Mouse (Mus musculus) intestine, postnatal 0 days (tissue): ENCODE results near the gene D930048N14Rik. TPM values are rescaled to one million over a fixed set of nuclear protein-coding genes. Genes with fewer than 3 reads are reported as not detected.
"Not testable (repeated sequence)": the region's sequence is repeated elsewhere in the genome, so short reads cannot be mapped to it uniquely, and the experiment has no call there.

ENCODE experiments used
- ATAC-seq: fragments of 200-750 bp; cut with Nextera tagmentation; 2 replicates; pipeline ENCODE4 v1.8.0; 2017; ENCODE audit warnings: mild to moderate bottlenecking, moderate TSS enrichment, moderate library complexity
- H3K27ac ChIP-seq: fragments of 300-500 bp; sonication (generic); 2 replicates; pipeline ENCODE4 v1.5.1; 2014; ENCODE audit warnings: mild to moderate bottlenecking, low read depth, low read length, moderate library complexity
- H3K27me3 ChIP-seq: fragments of 300-500 bp; sonication (generic); replicated peaks from 2 replicates; pipeline ENCODE4 v1.6.1; 2014; ENCODE audit warnings: low read length, mixed read lengths; ENCODE audit not compliant: control insufficient read depth, insufficient read depth
- H3K36me3 ChIP-seq: fragments of 300-500 bp; sonication (generic); 2 replicates; pipeline ENCODE4 v1.6.1; 2014; ENCODE audit warnings: mild to moderate bottlenecking, moderate library complexity; ENCODE audit not compliant: control insufficient read depth, insufficient read depth
- H3K4me1 ChIP-seq: fragments of 300-500 bp; sonication (generic); replicated peaks from 2 replicates; pipeline ENCODE4 v1.6.1; 2014; ENCODE audit warnings: antibody characterized with exemption, low read length, mixed read lengths; ENCODE audit not compliant: control insufficient read depth, insufficient read depth
- H3K4me2 ChIP-seq: fragments of 300-500 bp; sonication (generic); replicated peaks from 2 replicates; pipeline ENCODE4 v1.6.1; 2014; ENCODE audit warnings: low read depth, mild to moderate bottlenecking, moderate library complexity
- H3K4me3 ChIP-seq: fragments of 300-500 bp; sonication (generic); 2 replicates; pipeline ENCODE4 v1.5.1; 2014; ENCODE audit warnings: low read depth, low read length
- H3K9ac ChIP-seq: fragments of 300-500 bp; sonication (generic); 2 replicates; pipeline ENCODE4 v1.6.1; 2014; ENCODE audit warnings: mild to moderate bottlenecking, low read depth, low read length
- H3K9me3 ChIP-seq: fragments of 300-500 bp; sonication (generic); 2 replicates; pipeline ENCODE4 v1.6.1; 2016; ENCODE audit warnings: mixed run types; ENCODE audit not compliant: control insufficient read depth
- CTCF ChIP-seq: sonication (generic); IDR thresholded peaks from 2 replicates; pipeline ENCODE4 v1.5.1; 2016; ENCODE audit warnings: low read depth, mild to moderate bottlenecking, control low read depth, antibody characterized with exemption, moderate library complexity
- WGBS: fragments of 180-500 bp; shearing (Covaris S2); extraction: QIAGEN DNeasy Blood & Tissue Kit; methylation state at CpG from one replicate; pipeline ENCODE4 v1.1.7; 2014; 5-methylcytosine and 5-hydroxymethylcytosine counted together
- polyA plus RNA-seq: library from polyadenylated mRNA; unstranded; fragments of >200 nt; fragmentation: Nextera tagmentation; extraction: Ambion mirVana; gene quantifications from 2 replicates; pipeline ENCODE4 v1.2.1, GENCODE M21; 2015

D930048N14Rik gene
- polyA plus RNA-seq, 1 experiment from 2014 or later = 1.1 TPM

DNA sequence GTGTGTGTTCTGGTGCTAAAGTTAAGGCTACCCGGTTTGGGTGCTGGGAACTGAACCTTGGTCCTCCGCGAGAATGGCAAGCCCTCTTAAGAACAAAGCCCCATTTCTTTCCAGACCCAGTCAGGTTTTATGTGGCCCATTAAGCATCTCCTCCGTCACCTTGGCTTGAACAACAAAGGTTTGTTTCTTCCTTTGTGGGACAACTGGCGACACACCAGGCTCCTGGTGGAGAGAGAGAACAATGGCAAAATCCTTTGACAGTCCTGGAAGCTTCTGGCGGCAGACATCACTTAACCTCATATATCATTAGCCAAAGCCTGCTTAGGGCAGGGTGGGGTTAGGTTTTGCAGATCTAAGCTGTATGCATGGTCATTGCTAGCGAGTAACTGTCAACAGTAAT, 11.9 kb downstream of the D930048N14Rik start:
- H3K9me3 ChIP-seq = no peaks in the 10 kb centered on the region
- no peak for ATAC-seq
- H3K27ac ChIP-seq = no peak overlapping the region
- no peaks in the 10 kb centered on the region for H3K27me3 ChIP-seq
- no peak overlapping the region for H3K4me3 ChIP-seq
- TF ChIP-seq CTCF = no peak
- WGBS = 78% methylated on average over 7 of the region's 7 CpGs
- no peak overlapping the region for H3K4me2 ChIP-seq
- no peak overlapping the region for H3K9ac ChIP-seq
- no peaks in the 10 kb centered on the region for H3K4me1 ChIP-seq
- no peaks in the 10 kb centered on the region for H3K36me3 ChIP-seq

DNA sequence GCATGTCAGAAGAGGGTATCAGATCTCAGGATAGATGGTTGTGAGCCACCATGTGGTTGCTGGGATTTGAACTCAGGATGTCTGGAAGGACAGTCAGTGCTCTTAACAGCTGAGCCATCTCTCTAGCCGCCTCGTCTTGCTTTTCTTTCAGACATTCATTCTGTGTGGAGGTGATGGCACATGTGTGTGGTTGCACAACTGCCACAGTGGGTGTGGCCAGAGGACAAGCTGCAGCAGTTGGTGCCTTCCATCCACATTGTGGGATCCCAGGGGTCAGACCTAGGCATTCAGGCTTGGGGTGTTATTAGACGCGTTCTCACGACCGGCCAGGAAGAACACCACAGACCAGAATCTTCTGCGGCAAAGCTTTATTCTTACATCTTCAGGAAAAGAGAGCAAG, 14.0 kb downstream of the D930048N14Rik start:
- H3K9ac ChIP-seq, H3K9me3 ChIP-seq, ATAC-seq, H3K36me3 ChIP-seq, H3K27me3 ChIP-seq, H3K27ac ChIP-seq, H3K4me2 ChIP-seq, H3K4me1 ChIP-seq, H3K4me3 ChIP-seq: not testable (repeated sequence)
- 89% methylated on average over 7 of the region's 7 CpGs for WGBS

DNA sequence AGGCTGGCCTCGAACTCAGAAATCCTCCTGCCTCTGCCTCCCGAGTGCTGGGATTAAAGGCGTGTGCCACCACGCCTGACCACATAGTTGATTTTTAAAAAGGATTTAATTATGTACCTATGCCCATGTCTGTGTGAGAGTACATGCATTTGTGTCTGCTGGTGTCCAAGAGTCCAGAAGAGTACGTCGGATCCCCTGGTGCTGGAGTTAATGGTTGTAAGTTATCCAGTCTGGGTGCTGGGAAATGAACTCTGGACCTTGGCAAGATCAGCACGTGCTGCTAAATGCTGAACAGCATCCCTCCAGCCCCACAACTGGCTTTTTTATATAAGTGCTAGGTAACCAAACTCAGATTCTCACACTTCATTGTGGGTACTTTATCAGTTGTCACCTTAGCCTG, 20.1 kb downstream of the D930048N14Rik start:
- Histone ChIP-seq H3K27ac (no peak overlapping the region), H3K4me3 (no peak overlapping the region), H3K9ac (no peak overlapping the region), H3K36me3 (no peaks in the 10 kb centered on the region), H3K9me3 (no peaks in the 10 kb centered on the region), H3K4me1 (no peaks in the 10 kb centered on the region), H3K4me2 (no peak overlapping the region), H3K27me3 (no peaks in the 10 kb centered on the region)
- ATAC-seq = no peak
- 85% methylated on average over 7 of the region's 7 CpGs for WGBS
- TF ChIP-seq CTCF = no peak

DNA sequence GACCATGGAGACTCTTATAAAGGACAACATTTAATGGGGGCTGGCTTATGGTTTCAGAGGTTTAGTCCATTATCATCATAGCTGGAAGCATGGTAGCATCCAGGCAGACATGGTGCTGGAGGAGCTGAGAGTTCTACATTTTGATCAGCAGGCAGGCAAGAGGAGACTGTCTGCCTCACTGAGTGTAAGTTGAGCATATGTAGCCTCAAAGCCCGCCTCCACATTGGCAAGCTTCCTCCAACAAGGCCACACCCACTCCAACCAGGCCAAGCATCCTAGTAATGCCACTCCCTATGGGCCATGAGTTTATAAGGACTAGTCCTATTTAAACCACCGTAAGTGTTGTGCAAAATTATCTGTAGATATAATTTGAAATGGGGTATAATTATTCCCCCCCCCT, 20.6 kb downstream of the D930048N14Rik start:
- Histone ChIP-seq H3K27me3 (no peaks in the 10 kb centered on the region), H3K4me3 (no peak overlapping the region), H3K4me2 (no peak overlapping the region), H3K4me1 (no peaks in the 10 kb centered on the region), H3K9ac (no peak overlapping the region), H3K9me3 (no peaks in the 10 kb centered on the region), H3K27ac (no peak overlapping the region), H3K36me3 (no peaks in the 10 kb centered on the region)
- 0 out of 2 replicates have a peak, but pooled peaks have one; percentile 13 for ATAC-seq
- no peak for TF ChIP-seq CTCF
- 64% methylated on average over 2 of the region's 2 CpGs for WGBS

DNA sequence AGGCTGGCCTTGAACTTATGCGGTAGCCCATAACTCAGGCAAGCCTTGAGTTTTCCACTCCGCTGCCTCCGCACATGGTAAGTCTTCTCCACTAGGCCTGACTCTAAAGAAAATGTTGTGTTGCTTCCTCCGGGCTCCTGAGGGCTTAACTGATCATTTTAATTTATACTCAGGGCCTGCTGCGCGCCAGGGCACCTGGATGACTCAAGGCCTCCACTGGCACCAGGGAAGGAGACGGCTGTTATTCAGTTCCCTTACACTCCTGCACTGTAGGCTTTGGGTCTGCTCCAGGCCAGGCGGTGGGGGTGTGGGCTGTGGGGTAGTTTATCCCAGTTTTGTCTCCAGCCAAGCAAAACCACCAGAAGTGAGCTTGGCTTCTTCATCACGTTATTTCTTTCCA, 22.5 kb downstream of the D930048N14Rik start:
- WGBS = 84% methylated on average over 9 of the region's 9 CpGs
- TF ChIP-seq CTCF = no peak
- Histone ChIP-seq H3K27me3 (no peaks in the 10 kb centered on the region), H3K27ac (no peak overlapping the region), H3K36me3 (no peaks in the 10 kb centered on the region), H3K4me2 (no peak overlapping the region), H3K4me3 (no peak overlapping the region), H3K9me3 (no peaks in the 10 kb centered on the region), H3K9ac (no peak overlapping the region), H3K4me1 (no peaks in the 10 kb centered on the region)
- ATAC-seq = no peak

DNA sequence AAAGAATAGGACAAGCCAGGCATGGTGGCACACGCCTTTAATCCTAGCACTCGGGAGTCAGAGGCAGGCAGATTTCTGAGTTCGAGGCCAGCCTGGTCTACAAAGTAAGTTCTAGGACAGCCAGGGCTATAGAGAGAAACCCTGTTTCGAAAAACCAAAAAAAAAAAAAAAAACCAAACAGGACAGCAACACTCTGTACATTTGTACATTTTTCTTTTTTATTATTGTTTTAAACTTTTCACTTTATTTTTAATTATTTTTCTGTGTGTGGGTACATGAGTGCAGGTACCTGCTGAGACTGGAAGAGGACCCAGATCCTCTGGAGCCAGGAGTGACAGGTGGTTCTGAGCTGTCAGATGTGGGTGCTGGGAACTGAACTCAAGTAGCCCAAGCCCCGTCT, 24.6 kb downstream of the D930048N14Rik start:
- H3K27ac ChIP-seq = no peak overlapping the region
- no peak overlapping the region for H3K4me2 ChIP-seq
- no peak for TF ChIP-seq CTCF
- no peaks in the 10 kb centered on the region for H3K36me3 ChIP-seq
- H3K4me3 ChIP-seq = no peak overlapping the region
- H3K9me3 ChIP-seq = no peaks in the 10 kb centered on the region
- ATAC-seq = no peak
- H3K27me3 ChIP-seq = no peaks in the 10 kb centered on the region
- no peak overlapping the region for H3K9ac ChIP-seq
- WGBS = 77% methylated on average over 5 of the region's 5 CpGs
- H3K4me1 ChIP-seq = no peaks in the 10 kb centered on the region

DNA sequence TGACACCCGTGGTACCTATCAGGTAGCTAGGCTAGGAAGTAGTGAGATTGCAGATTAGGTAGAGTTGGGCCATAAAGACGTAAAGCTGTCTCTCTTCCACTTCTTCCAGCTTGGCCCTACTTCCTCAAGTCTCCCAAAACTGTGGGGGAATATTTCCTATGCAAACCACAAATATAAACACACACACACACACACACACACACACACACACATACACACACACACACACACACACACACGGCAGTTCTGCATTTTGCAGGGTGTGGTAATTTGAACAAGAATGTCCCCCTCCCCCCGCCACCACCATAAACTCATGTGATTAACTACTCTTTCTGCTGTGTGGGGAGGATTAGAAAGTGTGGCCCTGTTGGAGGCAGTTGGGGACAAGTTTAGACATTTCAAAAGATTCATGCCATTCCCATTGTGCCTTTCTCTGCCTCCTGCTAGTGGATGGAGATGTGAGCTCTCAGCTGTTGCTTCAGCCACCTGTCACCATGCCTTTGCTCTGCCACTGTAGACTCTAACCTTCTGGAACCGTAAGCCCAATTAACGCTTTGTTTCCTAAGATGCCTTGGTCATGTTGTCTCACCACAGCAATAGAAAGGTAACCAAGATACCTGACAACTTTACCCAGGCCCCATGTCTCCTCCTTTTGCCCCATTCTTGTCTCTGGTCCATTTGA, 27.1 kb downstream of the D930048N14Rik start:
- H3K36me3 ChIP-seq = no peaks in the 10 kb centered on the region
- no peaks in the 10 kb centered on the region for H3K9me3 ChIP-seq
- no peak overlapping the region for H3K4me2 ChIP-seq
- ATAC-seq = no peak
- WGBS = 40% methylated on average over 6 of the region's 6 CpGs
- no peaks in the 10 kb centered on the region; the same call in 1 of the 2 replicates for H3K4me1 ChIP-seq
- H3K27ac ChIP-seq = no peak overlapping the region
- H3K9ac ChIP-seq = no peak overlapping the region
- no peaks in the 10 kb centered on the region for H3K27me3 ChIP-seq
- TF ChIP-seq CTCF = no peak
- no peak overlapping the region for H3K4me3 ChIP-seq
